Mouse (Mus musculus): ENCODE data around the gene D630045J12Rik.

The D630045J12Rik gene

DNA sequence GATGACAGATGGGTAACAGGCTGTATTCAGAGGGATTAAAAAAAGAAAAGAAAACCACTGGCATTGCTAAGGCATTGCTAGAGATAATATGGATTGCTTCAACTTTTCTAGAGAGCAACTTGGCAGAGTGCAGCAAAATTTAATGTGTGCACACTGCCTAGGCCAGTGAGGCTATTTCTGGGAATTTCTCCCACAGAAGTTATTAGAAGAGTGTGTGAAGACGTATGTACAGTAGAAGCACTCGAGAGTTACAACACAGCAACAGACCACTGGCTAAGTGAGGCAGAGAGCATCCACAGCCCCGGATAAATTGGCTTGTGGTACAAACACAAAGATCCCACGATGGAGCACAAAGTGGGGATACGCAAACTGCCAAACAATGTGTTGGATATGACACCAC lies 11.0 kb downstream of the D630045J12Rik start:
- DNase-seq (ENCODE audit: inconsistent age in 2 of 2, low spot score in 1 of 2): no peak

DNA sequence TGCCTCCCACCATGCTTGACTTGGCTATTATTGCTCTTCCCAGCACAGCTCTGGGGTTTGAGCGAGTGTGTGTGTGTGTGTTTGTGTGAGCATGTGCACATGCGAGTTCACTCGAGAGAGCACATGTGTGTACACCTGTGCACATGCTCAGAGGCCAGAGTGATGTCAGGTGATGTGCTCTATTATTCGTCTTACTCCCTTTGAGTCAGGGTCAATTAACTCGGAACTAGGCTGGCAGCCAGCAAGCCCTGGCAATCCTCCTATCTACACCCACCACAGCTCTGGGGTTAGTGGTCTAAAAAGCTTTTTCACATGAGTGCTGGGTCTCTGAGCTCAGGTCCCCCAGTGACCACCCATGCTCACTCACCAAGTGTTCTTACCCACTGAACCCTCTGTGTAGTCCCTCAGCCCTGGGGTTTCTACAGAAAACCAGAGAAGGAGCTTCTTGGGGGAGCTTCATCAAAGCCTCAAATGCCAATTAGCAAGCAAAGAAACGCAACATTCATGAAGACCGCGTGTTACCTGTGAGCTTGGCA lies 11.4 kb downstream of the D630045J12Rik start:
- no peak for DNase-seq (ENCODE audit: inconsistent age in 2 of 2, low spot score in 1 of 2)

DNA sequence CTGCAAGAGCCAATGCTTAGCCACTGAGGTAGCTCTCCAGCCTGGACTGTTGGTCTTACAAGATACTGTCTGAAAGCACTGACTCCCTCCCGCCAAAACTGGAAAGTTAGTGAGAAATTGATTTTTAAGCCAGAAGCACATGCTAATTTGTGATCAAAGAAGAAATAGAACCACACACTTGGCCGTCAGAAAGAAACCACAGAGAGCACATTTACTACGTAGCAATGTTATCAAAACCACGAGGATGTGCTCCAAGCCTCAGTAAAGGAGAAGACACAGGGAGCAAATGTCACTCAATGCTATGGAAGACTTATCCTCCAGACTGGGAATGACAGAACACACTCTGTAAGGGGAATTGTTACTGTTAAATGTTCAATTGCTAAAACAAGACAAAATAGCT lies 12.3 kb downstream of the D630045J12Rik start:
- no peak for DNase-seq (ENCODE audit: inconsistent age in 2 of 2, low spot score in 1 of 2)

DNA sequence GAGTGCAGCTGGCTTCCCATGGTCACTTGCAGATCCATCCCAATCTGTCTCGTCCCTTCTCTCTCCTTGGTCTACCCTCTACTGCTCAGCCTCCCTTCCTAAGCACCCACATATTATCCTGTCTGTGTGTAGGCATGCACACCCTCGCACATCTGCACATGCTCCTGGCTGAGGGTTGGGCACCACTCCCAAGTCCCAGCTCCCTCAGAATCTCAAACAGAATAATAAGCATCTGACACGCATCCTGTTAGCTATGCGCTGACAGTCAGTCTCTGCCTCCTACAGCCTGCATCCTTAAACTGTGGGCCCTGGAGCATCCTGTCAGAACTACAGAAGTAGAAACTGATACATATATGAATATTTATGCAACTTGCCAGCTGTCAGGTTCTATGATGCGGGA lies 13.2 kb downstream of the D630045J12Rik start:
- no peak for DNase-seq (ENCODE audit: inconsistent age in 2 of 2, low spot score in 1 of 2)

DNA sequence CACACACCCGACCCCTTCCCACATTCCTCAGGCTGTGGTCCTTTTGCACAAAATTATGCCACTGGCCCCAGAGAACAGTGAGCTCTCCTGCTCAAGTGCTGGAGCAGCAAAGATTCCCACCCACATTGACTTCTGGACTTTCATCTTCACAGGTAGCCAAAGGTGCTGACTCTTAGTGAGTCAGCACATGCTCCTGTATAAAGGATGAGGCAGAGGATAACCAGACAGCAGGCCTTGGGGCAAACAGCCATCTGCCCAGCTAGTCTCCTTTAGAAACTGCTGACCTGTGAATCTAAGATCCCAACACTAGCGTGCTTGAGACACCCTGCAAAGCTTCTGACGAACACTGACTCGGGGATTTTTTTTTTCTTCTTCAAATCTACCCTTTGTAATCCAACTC lies 15.4 kb downstream of the D630045J12Rik start:
- DNase-seq (ENCODE audit: inconsistent age in 2 of 2, low spot score in 1 of 2): no peak

DNA sequence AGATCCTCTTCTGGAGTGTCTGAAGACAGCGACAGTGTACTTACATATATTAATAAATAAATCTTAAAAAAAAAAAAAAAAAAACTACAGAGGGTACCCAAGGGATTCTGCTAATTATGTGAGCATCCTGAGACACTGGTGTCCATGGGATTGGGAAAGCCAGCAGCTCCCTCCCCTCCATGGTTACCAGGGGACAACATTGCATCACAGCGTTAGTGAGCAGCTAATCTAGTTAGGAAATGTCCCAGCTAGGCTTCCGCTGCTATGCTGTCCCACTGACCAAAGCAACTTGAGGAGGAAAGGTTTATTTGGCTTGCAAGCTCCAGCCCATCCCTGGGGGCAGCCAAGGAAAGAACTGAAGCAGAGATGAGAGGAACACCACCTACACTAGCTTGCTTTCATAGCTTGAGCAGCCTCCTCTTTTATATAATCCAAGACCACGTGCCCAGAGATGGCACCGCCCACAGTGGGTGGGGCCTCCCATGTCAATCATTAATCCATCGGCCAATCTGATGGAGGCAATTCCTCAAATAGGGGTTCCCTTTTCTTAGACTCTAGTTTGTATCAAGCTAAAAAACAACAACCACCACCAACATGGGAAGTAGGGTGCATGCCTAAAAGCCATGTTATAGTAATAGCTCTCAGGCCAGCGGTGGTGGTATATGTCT lies 17.7 kb downstream of the D630045J12Rik start:
- no peak for DNase-seq (ENCODE audit: inconsistent age in 2 of 2, low spot score in 1 of 2)

DNA sequence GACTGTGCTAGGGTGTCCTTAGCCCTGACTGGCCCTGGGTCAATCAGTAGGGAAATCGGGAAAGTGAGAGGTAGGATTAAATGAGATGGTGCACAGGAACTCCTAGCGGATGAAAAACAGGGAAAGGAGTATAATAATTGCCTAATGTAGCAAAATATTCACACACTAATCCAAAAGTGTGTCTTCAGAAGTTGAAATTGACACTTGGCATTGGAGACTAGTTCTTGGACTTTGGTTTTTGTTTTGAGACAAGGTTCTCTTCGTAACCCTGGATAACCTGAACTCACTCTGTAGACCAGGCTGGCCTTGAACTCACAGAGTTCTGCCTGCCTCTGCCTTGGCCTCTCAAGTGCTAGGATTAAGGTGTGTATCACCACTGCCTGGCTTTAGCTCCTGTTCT lies 20.0 kb downstream of the D630045J12Rik start:
- DNase-seq (ENCODE audit: inconsistent age in 2 of 2, low spot score in 1 of 2): no peak

DNA sequence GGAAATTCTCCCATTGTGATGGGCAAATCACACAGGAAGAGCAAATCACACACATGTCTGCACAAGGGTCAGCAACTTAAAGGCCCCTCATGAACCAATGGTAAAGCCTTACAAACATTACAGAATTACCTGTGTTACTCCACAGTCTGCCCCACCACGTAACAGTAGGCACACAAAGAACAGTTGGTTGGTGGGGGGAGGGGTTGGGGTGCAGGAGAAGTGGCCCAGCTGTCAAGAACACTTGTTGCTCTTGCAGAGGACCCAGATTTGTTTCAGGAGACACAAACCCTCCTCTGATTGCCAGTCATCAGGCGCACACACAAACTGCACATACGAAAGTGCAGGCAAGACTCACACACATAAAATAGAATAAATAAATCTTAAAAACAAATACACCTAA lies 20.9 kb downstream of the D630045J12Rik start:
- no peak for DNase-seq (ENCODE audit: inconsistent age in 2 of 2, low spot score in 1 of 2)

DNA sequence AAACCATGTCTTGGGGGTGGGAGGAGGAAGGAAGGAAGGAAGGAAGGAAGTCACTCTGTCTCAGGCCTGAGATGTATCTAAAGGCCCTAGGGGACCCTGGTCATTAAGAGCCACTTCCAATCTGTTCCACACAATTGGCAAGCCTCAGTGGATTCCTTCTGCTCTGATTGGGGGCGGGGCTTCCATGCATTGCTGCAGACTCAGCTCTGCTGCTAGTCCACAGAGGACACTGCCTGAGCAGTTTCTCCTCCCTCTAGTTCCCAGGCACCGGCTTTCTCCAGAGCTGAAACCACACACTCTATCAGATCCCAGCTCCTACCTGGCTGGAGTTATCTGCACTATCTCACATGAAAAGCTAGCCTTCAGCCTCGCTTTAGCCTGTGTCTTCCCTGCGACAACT lies 21.8 kb downstream of the D630045J12Rik start:
- no peak for DNase-seq (ENCODE audit: inconsistent age in 2 of 2, low spot score in 1 of 2)

DNA sequence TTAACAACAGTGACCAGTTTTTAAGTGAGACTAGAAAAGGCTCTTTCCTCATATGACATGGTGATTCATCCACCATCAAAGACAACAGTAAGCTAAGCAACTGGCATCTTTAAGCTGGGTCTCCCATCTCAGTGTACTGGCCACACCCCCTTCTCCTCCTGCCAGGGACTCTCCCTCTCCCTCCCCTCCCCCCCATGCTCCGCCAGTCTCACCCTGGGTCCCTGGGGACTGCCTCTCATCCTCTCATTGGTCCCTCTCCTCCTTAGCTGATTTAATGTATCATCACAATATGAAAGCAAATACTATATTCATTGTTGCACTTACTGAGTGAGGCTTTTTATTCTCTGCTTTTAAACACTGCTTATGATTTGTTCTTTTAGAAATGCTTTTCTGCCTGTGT lies 29.7 kb downstream of the D630045J12Rik start:
- no peak for DNase-seq (ENCODE audit: inconsistent age in 2 of 2, low spot score in 1 of 2)

DNA sequence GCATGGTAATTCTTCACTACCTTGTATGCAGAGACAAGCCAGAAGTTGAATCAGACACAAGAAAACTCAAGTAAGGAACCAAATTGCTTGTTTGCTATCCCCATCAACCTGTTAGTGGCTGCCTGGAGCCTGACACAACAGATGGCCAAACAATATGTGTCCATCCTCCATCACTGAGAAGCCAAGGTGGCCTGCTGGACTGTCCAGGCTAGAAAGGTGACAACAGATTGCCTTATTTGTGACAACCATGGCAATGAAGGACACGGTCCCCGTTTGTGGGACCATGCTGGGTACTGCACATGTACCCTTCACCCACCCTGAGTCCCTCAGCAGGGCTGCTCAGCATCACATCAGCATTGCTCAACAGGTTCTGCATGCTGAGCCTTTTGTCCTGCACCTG lies 34.5 kb downstream of the D630045J12Rik start:
- no peak for DNase-seq (ENCODE audit: inconsistent age in 2 of 2, low spot score in 1 of 2)

DNA sequence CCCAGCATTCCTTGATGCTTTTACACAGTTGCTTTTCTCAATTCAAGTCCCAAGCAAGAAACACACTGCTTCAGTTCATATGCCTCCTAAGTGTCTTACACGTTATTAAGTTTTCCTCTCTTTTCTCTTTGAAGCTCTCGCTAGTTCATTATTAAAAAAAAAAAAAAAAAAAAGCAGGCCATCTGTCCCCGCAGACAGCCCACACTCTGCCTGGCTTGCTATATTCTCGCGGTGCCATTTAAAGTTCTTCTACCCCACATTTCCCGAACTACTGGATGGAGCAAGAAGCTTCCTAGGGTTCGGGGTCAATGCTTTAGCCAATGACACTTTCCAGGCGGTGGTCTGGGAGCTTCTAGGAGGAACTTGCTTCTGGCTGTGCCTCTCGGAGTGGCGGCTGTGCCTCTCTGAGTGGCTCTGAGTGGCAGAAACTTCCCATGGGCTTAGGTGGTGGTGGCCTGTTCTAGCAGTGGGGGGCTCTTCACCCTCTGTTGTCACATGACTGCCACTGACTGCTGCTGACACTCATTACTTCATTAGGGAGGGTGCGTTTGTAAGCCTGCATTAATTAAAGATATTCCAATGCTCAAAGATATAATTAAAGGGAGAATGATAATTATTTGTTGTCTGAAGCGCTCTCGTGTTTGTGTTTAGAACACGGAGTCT lies 38.2 kb downstream of the D630045J12Rik start:
- DNase-seq (ENCODE audit: inconsistent age in 2 of 2, low spot score in 1 of 2): no peak

DNA sequence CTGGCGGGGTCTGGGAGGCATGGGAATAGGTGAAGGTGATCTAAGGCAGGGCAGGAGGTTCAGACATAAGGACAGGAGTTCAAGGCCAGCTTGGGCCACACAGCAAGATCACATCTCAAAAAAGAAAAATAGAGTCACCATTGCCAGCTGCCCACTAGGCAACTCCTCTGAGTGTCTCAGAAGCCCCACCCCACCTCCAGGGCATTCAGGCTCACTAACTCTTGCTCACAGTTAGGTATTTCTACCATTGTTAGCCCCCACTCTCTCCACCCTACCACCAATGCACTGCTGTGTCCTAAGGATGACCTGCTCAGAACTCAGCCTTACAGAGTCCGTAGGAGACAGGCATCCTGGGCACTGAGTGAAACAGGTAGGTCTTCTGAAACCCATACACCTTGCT lies 46.2 kb downstream of the D630045J12Rik start:
- no peak for DNase-seq (ENCODE audit: inconsistent age in 2 of 2, low spot score in 1 of 2)

DNA sequence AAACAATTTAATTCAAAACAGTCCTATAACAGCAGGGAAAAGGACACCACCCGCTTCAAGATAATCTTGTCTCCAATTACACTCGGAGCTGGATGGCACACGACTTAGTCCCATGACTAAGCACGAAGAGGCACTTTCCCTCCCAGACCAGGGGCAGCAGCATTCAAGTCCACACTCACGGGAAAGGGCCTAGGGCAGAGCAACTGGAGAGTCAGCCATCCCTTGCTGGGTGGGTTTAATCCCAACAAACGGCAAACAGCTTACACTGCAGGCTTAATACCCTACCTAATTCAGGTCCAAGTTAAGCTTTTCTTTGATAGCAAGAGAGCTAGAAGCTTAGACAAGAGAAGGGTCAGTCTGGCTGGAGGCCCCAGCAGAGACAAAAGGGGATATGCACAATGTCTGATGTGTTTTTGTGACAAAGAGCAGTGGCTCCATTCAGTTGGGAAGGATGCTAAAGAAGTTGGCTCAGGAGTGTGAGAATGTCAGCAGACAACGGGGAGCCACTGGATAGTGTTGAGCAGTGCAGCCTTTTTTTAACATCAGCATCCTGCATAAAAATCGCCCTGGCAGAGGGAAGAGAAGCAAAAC lies 46.8 kb downstream of the D630045J12Rik start:
- DNase-seq (ENCODE audit: inconsistent age in 2 of 2, low spot score in 1 of 2): peak; percentile 20 to 35

DNA sequence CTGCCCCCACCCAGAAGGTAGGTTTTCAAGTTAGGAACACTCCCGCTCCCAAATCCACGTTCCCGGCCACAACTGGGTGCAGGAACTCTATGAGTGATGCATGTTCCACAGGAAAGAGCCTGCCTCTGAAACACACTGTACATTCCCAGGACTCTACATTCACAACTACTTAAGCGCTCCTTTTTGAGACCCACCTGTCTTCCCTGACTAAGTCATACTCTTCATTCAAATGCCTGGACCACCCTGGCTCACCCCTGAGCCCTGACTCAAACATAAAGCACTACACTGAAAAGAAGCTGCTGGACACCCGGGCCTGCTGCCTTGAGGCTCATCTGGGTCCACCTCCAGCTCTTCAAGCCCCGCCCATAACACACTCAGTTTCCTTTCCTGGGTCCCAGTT lies 48.4 kb downstream of the D630045J12Rik start:
- no peak for DNase-seq (ENCODE audit: inconsistent age in 2 of 2, low spot score in 1 of 2)

DNA sequence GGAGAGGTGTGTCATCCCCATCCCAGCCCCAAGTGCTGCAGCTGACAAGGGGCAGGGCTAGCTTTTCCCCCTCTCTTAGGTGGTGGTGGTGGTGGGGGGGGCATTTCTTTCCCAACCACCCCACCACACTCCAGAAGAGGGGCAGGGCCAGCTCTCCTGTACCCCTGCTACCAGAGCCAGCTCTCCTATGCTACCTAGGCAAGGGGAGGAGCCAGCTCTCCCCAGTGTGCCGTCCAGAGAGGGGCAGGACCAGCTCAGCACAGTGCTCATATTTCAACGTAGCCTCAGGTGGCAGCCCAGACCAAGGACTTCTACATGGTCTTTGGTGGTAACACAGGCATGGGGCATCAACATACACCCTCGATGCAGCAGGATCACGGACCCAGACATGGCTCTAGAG lies 50.0 kb downstream of the D630045J12Rik start:
- no peak for DNase-seq (ENCODE audit: inconsistent age in 2 of 2, low spot score in 1 of 2)

DNA sequence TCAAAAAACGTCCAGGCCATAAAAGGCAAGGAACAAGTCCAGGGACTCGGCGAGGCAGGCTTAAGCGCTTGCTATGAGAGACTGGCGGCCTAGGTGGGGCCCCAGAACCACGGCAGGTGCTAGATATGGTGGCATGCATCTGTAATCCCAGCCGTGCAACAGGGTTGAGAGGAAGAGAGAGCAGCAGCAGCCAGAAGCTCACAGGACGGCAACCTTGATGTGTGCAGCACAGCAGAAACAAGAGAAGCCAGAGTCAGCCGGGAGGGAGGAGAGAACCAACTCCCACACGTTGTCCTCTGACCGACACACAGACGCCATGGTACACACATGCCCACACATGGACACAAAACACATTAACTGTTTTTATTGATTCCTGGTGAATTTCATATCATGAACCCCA lies 51.0 kb downstream of the D630045J12Rik start:
- no peak for DNase-seq (ENCODE audit: inconsistent age in 2 of 2, low spot score in 1 of 2)

DNA sequence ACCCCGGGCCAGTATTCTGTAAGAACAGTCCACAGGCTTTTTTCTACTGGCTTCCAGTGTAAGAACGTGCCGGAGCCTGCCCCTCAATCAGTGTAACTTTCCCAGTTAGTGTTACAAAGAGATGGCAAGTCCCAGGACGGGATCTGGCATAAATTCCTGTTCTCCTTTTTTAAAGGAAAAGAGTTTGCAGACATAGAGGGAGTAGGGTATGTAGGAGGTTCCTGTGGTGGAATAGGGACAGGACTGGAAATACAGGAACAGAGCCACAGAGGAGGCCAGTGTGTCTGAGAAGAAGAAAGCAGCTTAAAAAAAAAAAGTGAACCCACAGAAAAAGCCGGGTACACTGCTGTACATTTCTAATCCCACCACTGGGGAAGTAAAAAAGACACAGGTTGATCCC lies 52.3 kb downstream of the D630045J12Rik start:
- no peak for DNase-seq (ENCODE audit: inconsistent age in 2 of 2, low spot score in 1 of 2)

DNA sequence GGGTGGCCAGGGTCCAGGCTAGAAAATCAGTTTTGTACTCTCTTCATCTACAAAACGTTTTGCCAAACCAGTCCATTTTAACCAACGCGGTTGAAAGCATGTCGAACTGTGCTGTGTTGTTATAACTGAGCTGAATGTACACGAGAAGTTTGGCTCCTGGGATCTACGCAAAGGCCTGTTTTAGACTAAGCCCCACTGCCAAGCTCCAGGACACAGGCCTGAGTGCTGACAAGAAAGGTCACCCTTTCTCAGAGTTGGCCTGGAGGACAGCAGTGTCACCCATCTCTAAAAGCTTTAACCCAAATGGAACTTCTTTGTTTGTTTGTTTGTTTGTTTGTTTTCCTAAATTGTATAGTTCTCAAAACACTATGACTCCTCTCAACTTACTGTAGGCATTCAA lies 54.2 kb downstream of the D630045J12Rik start:
- no peak for DNase-seq (ENCODE audit: inconsistent age in 2 of 2, low spot score in 1 of 2)

DNA sequence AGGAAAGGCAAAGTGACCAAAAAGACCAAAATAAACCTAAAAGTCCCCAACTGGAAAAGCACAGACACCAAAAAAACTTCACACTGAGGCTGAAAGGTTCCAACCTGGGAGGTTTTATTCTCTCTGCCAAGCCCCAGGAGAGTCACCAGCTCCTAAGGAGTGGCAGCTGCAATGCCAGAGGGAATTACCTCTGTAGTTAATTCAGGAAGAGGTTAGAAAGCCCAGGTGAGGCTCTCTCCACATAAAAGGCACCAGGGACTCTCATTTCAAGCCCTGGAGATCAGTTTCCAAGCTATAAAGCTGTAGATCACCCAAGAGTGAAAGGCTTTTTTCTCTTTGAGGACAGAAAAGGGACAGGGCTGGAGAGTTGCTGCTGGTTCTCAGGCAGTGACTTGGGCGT lies 55.1 kb downstream of the D630045J12Rik start:
- no peak for DNase-seq (ENCODE audit: inconsistent age in 2 of 2, low spot score in 1 of 2)

DNA sequence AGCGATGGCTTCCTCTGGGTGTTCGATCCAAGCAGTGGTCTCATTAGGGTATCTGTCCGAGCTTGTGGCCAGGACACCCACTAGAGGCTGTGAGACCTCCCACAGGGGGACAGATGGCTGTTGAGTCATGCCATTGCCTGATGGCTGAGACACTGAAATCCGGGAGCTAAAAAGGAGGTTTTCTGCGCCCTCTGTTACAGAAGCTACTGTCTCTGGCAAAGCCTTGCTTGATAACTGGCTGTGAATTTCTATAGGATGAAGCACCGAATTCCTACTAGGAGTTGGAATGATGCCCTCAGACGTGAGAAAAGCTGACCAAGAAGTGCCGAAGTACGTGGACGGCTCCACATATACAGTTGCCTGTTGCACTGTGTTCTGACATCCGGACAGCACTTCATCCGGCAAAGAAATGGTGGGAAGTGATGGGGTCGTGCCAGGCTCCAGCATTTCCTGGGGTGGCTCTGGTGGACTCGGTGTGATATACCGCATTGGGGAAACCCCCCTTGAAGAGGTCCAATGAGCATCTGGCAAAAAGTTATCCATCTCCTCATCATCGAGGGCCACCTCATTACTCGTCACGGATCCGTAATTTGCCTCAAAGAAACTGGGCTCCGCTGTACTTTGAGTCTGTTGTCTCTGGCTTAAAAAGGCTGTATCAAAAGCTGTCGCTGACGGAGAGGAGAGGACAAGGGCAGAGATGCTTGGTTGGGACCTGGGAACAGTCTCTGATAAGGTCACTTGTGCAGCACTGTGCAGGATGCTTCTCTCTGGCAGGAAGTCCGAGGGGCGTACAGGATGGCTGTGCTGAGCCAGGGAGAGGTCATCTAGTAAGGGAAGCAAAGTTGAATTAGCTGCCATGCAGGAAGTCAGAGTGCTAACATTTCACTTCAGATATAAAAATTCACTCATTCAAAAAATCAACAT lies 57.3 kb downstream of the D630045J12Rik start:
- DNase-seq (ENCODE audit: inconsistent age in 2 of 2, low spot score in 1 of 2): no peak
